Mouse (Mus musculus): ENCODE measurements around the gene Lgi1. TPM values are rescaled to one million over a fixed set of nuclear protein-coding genes. Genes with fewer than 3 reads are reported as not detected.
A peak's percentile ranks its signal among the peaks of the same experiment; 100 is the strongest.

Lgi1 gene
- total RNA-seq, 2 experiments from 2014 or later = 51.8 to 59.0 TPM

GRCm38 (mm10) chr19:38324147-38325028, 60.1 kb downstream of the Lgi1 start:
- peak; percentile 55 for DNase-seq
- intact Hi-C loops (cut with DNase I) = loop anchor here (2.0 to 10.0 kb wide), 2 partner anchors 60 to 102 kb away; partner anchors contain the start of gene Lgi1

- intact Hi-C loops (cut with DNase I) = loop anchor here (2.0 to 10.0 kb wide), 2 partner anchors 60 to 102 kb away; partner anchors contain the start of gene Lgi1
- peak; percentile 15 for DNase-seq
Observed at GRCm38 (mm10) chr19:38325029-38325398, 60.7 kb downstream of the Lgi1 start.

- no peak for DNase-seq
- intact Hi-C loops (cut with DNase I) = loop anchor here (2.0 to 10.0 kb wide), 2 partner anchors 61 to 103 kb away; partner anchors contain the start of gene Lgi1
Observed at GRCm38 (mm10) chr19:38325854-38326253, 61.5 kb downstream of the Lgi1 start.

GRCm38 (mm10) chr19:38327002-38327401, 62.7 kb downstream of the Lgi1 start:
- intact Hi-C loops (cut with DNase I) = loop anchor here (10.0 kb wide), 1 partner anchor 62 kb away; the partner anchor contains the start of gene Lgi1
- no peak for DNase-seq

- intact Hi-C loops (cut with DNase I) = loop anchor here (10.0 kb wide), 1 partner anchor 63 kb away; the partner anchor contains the start of gene Lgi1
- no peak for DNase-seq
Observed at GRCm38 (mm10) chr19:38328010-38328409, 63.7 kb downstream of the Lgi1 start.

- intact Hi-C loops (cut with DNase I) = loop anchor here (10.0 kb wide), 1 partner anchor 64 kb away; the partner anchor contains the start of gene Lgi1
- no peak for DNase-seq
Observed at GRCm38 (mm10) chr19:38329257-38329656, 64.9 kb downstream of the Lgi1 start.

GRCm38 (mm10) chr19:38331072-38331471, 66.7 kb downstream of the Lgi1 start:
- DNase-seq = no peak
- intact Hi-C loops (cut with DNase I) = no loop called here

GRCm38 (mm10) chr19:38332245-38332644, 67.9 kb downstream of the Lgi1 start:
- intact Hi-C loops (cut with DNase I) = no loop called here
- DNase-seq = no peak

GRCm38 (mm10) chr19:38332820-38333219, 68.5 kb downstream of the Lgi1 start:
- intact Hi-C loops (cut with DNase I) = no loop called here
- DNase-seq = no peak

GRCm38 (mm10) chr19:38336553-38336952, 72.2 kb downstream of the Lgi1 start:
- no peak for DNase-seq
- intact Hi-C loops (cut with DNase I) = no loop called here

GRCm38 (mm10) chr19:38337332-38337731, 73.0 kb downstream of the Lgi1 start:
- intact Hi-C loops (cut with DNase I) = no loop called here

GRCm38 (mm10) chr19:38339734-38340133, 75.4 kb downstream of the Lgi1 start:
- DNase-seq = no peak
- intact Hi-C loops (cut with DNase I) = no loop called here

More at GRCm38 (mm10) chr19:38337332-38337731, 73.0 kb downstream of the Lgi1 start:
- no peak for DNase-seq

- no peak for DNase-seq
- intact Hi-C loops (cut with DNase I) = no loop called here
Observed at GRCm38 (mm10) chr19:38343246-38343645, 78.9 kb downstream of the Lgi1 start.

- no peak for DNase-seq
- intact Hi-C loops (cut with DNase I) = no loop called here
Observed at GRCm38 (mm10) chr19:38348271-38349012, 84.1 kb downstream of the Lgi1 start.

GRCm38 (mm10) chr19:38349013-38349341, 84.6 kb downstream of the Lgi1 start:
- intact Hi-C loops (cut with DNase I) = no loop called here

GRCm38 (mm10) chr19:38351202-38351601, 86.9 kb downstream of the Lgi1 start:
- no peak for DNase-seq
- intact Hi-C loops (cut with DNase I) = loop anchor here (5.0 kb wide), 2 partner anchors 149 to 399 kb away; no protein-coding TSS in a partner anchor

More at GRCm38 (mm10) chr19:38349013-38349341, 84.6 kb downstream of the Lgi1 start:
- no peak for DNase-seq

- intact Hi-C loops (cut with DNase I) = loop anchor here (5.0 kb wide), 2 partner anchors 149 to 399 kb away; no protein-coding TSS in a partner anchor
Observed at GRCm38 (mm10) chr19:38351728-38352127, 87.4 kb downstream of the Lgi1 start.

GRCm38 (mm10) chr19:38352495-38353130, 88.3 kb downstream of the Lgi1 start:
- intact Hi-C loops (cut with DNase I) = loop anchor here (5.0 kb wide), 2 partner anchors 150 to 400 kb away; no protein-coding TSS in a partner anchor
- DNase-seq = peak; percentile 5

More at GRCm38 (mm10) chr19:38351728-38352127, 87.4 kb downstream of the Lgi1 start:
- DNase-seq = no peak

GRCm38 (mm10) chr19:38354279-38354678, 89.9 kb downstream of the Lgi1 start:
- no peak for DNase-seq
- intact Hi-C loops (cut with DNase I) = loop anchor here (5.0 kb wide), 2 partner anchors 152 to 402 kb away; no protein-coding TSS in a partner anchor

GRCm38 (mm10) chr19:38354819-38355360, 90.6 kb downstream of the Lgi1 start:
- intact Hi-C loops (cut with DNase I) = loop anchor here (5.0 kb wide), 2 partner anchors 153 to 403 kb away; no protein-coding TSS in a partner anchor
- peak; percentile 3 for DNase-seq

All from left cerebral cortex, postnatal 4 days (tissue).